Mouse (Mus musculus) gastrocnemius, postnatal 10 days (tissue): Measurements from ENCODE around the gene Lpar6. TPM values are rescaled to one million over a fixed set of nuclear protein-coding genes. Genes with fewer than 3 reads are reported as not detected.

ENCODE experiments used
- DNase-seq: peaks from one replicate; pipeline ENCODE4 v3.0.0; 2021; ENCODE audit warnings: mixed read lengths
- long read RNA-seq, 2 experiments: library from polyadenylated mRNA; stranded (forward); transcript quantifications; one replicate each; pipeline ENCODE4 v2.0.0; 2021
- total RNA-seq, 2 experiments: library from RNA; stranded (reverse); gene quantifications; 2 replicates each; pipeline ENCODE4 v1.2.3; 2021

Gene Lpar6
- total RNA-seq: 1 to 10 TPM; 3.0 to 3.1 TPM
- long read RNA-seq, experiment 1, full-length matches to known transcripts: 8 of 8 reads
- long read RNA-seq, experiment 1, partial matches to known transcripts: 0 of 8 reads
- long read RNA-seq, experiment 1, other reads (novel, unspliced or antisense): 0 of 8 reads
- long read RNA-seq, experiment 2, full-length matches to known transcripts: 12 of 12 reads
- long read RNA-seq, experiment 2, partial matches to known transcripts: 0 of 12 reads
- long read RNA-seq, experiment 2, other reads (novel, unspliced or antisense): 0 of 12 reads

DNA sequence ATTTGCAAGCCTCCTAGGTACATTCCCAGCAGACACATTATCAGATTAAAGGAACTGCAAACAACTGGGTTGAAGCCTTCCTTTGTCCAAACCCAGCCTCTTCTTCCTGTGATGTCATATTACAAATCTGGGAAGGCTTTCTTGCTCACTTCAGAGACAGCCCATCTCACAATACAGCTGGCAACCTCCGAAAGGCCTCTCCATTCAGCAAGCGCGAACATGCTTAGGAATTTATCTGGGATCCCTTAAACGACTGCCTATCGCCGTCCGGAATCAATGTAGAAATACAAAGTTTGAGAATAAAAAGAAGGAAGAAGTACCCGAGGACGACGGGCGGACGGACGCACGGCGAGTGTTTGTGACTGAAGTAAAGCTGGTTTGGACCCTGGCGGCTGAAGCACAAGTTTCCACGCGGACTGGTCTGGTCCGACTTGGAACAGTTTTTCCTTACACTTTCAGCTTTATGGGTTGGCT lies at the start of gene Lpar6:
Lpar6 (plus strand) TSS at position 48 of the 474 bp plus-strand sequence.
- DNase-seq: peak; percentile 15

DNA sequence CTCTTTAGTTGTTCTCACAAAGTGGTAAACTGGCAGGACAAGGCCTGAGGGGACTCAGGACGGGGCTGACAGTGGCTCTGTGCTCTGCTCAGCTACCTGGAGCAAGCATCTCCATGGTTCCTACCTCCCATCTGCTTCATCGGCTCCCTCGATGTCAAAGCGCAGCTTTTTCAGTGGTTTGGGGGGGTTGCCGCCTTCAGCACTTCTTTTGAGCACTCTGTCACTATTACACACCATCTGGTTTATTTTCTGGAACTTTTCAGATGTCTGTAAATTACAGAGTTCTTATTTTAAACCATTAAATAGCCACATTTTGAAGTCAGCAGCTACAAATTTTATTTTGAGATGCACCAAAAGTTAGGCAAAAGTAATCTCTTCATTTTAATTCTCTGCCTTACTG lies 38.6 kb upstream of the Lpar6 start:
- no peak for DNase-seq

DNA sequence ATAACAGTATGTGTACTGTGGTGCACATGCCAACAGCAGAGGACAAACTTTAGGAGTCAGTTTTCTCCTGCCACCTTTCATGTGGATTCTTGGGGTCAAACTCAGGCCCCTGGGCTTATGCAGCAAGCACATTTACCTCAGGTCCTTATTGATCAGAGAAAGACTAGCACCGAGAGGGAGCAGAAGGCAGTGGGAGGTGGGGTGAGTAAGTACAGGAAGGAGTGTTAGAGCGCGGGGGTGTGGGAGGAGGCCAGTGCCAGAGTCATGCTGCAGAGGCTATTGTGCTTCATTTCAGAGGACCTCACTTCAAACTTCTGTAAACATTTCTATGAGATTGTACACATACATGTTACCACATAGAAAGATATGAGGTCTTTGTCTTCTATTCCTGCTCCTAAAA lies 36.2 kb upstream of the Lpar6 start:
- no peak for DNase-seq

DNA sequence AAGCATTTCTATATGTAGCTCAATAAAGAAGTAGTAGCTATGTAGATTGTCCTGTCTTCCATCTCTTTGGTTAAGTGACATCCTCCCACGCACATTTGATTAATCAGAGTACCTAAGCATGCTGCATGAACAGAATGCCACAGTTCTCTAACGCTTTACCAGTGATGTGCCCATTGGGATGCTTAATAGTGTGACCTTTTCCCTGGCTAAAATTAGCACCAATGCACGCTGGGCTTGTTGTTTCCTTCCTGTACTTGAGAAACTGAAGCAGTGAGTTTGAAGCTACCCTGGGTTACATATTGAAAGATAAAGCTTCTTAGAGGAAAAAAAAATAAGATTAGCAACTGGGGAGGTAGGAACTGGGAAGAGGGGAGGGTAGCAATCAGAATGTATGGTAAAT lies 33.7 kb upstream of the Lpar6 start:
- no peak for DNase-seq

DNA sequence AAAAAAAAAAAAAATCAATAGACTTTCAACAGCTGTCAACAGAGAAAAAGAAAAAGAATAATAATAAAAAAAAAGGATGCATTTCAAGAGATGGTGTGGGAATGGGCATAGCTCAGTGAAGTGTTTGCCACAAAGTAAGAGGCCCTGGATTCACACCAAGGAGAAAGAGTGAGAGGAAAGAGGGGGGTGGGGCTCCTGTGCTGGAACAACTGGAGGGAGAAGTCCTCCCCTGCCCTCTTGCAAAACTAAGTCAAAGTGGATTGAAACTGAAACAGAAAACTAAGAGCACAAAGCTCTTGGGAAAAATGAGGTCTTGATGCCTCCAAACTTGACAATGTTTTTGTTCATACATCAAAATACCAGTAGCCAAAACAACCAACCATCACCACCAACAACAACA lies 28.4 kb upstream of the Lpar6 start:
- DNase-seq: no peak

DNA sequence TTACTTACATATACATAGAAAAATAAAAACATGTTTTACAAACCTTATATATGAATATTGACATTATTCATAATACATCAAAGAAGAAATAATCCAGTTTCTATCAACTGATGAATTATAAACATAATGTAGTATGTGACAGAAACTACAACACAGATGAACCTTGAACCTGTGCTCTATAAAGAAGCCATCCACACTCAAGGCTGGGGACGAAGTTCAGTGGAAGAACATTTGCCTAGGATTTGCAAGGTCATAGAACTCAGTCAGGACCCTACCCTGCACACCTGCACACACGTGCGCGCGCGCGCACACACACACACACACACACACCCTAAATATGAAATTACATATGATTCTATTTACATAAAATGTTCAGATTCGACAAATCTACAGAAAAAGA lies 27.5 kb upstream of the Lpar6 start:
- DNase-seq: no peak

DNA sequence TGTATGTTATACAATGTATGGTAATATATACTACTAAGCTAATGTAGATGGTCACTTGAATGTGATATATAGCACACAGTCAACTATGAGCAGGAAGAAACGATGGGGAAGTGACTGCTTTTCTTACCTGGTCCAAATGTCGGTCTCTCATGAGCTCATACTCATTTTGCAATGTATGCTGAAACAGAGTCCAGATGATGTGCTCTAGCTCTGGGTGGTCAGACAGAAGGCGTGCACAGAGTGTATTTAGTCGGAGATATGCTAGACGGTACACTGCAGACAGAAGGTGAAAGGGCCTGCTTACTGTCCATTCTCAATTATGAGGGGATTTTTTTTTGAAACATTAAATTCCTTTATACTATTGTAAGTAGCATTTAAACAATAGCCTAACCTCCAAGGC lies 26.2 kb upstream of the Lpar6 start:
- DNase-seq: no peak

DNA sequence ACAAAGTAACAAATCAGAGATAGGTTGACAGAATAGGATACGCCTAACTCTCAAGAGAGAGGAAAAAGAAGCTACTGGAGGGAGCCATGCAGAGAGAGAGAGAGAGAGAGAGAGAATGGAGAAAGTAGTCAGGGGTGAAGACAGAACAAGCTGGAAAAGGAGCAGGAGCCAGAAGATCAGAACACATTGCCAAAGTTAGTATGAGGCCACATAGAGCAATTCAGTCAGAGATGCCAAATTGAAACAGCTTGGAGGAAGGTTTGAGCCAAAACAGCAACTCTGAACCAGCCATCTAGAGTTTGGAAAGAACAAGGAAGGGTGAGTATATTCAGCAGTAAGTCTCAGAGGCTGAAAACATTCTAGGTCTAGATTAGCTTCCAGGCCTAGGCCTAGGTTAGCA lies 20.6 kb upstream of the Lpar6 start:
- DNase-seq: no peak

DNA sequence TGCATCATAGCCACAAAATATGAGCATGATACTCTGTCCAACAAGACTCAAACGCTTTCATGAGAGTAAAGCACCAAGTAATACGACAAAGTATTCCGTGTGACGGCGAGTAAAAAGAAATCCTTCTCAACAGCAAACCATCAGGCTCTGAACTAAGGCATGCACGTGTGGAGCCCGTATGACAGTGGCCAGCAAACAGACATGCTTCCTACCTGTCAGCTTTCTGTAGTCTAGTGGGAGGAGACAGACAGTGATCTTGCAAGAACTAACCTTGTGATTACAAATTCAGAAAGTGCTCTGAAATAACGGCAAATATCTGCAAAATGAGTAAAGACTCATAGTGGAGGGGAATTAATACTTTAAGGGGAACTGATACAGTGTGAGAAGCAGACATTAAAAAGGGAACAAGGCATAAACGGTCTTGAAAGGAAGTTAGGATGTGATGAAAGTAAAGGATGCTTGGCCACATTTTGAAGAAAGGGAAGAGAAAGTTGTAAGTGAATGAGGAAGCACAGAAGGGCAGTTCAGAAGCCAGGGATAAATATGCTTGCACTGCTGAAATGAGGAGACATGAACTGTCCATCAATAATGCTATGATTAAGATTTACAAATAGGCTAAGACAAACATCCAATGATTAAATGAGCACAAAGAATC lies 15.3 kb upstream of the Lpar6 start:
- DNase-seq: no peak

DNA sequence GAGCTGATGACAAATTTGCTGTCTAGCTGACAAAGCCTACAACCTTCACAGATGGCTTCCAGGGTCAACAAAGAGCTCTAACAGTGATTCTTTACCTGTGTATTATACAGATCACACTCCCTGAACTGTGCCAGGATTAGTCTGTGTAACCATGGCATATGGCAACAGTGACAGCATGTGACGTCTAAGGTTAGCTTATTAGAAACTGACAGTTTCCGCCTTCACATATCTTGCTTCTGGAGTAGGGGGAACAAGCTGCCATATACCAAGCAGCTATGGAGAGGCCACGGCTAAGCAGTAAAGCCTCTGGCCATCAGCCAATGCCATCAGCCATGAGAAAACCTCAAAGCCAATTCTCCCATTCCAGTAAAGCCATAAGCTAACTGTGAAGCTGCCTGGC lies 11.3 kb upstream of the Lpar6 start:
- no peak for DNase-seq

DNA sequence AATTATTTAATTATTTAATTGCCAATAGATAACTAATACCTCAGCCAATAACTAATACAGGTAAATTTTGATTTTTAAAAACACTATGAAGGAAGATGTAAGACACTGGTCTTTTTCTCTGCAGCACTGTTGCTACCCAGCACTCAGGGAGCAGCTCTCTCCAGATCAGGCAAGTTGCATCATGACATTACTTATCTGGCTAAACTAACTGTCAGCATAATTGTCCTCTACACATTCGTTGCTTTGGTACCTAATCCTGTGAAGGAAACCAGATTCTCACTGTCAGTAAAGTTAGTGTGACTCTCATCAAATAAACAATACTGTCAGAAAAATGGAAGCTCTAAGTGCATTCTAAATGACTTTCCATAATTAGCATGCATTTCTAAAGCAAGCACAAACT lies 10.8 kb upstream of the Lpar6 start:
- no peak for DNase-seq

DNA sequence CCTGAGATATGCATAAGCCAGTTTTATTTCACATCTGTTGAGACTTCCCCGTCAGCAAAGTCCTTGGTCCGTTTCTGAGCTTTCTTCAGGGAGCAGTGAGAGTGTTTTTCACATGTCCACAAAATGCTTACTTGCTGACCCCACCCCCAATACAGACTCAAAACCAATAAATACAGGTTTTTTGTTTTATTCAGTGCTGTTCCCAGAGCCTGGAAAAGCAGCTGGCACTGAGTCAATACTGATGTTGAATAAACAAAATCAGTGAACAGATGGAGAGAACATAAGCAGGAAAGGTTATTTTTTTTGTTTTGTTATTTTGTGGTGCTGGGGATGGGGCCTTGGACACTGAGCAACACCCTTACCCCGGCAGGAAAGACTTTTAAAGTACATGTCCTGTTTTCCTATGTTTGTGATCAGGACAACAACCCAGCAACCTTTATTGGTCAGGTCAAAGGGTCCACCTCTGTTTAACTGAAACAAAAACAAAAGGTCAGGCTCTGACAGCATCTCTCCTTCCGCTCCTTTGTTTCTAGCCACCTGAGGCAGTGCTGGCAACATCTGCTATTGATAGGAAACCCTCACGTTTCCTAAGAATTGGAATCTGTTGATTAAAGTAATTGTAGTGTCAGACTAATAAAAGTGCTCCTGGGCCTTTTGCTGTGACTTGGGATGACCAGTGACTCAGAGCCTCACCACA lies 6.3 kb upstream of the Lpar6 start:
- no peak for DNase-seq

DNA sequence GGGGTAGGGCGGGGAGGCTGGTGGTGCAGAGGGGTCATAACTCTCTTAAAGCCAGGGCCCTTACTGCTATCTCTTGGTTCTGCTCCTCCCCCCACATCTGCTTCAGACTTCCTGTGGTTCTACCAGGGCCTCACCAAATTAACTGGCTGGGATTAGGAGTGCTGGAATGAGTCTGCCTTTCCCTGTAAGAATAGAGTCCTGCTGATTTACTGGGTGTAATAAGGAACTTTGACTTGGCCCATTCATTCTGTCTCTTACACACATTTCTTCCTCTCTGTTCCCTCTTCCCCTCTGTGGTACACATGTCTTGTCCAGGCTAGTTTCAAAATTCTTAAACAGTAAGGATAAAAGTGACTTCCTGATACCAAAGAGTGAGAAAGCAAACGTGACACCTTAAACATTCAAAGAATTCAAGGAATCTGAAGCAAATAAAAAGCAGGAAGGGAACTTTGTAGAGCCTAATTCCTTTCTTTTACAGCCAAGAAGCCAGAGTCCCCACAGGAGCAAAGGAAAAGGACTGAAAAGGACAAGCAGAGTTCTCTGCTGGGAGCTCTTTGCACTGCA lies 3.1 kb upstream of the Lpar6 start:
- no peak for DNase-seq

DNA sequence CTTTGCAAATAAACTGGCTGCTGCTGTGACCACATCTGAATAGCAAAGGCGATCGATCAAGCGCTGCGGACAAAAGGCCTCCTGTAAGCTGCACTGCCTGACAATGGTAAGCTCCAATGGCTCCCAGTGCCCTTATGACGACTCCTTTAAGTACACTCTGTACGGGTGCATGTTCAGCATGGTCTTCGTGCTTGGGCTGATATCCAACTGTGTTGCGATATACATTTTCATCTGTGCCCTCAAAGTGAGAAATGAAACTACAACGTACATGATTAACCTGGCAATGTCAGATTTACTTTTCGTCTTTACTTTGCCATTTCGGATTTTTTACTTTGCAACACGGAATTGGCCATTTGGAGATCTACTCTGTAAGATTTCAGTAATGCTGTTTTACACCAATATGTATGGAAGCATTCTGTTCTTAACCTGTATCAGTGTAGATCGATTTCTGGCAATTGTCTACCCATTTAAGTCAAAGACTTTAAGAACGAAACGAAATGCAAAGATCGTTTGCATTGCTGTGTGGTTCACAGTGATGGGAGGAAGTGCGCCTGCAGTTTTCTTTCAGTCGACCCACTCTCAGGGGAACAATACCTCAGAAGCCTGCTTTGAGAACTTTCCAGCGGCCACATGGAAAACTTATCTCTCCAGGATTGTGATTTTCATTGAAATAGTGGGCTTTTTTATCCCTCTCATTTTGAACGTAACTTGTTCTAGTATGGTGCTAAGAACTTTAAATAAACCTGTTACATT lies 979 bp downstream of the Lpar6 start:
- no peak for DNase-seq

DNA sequence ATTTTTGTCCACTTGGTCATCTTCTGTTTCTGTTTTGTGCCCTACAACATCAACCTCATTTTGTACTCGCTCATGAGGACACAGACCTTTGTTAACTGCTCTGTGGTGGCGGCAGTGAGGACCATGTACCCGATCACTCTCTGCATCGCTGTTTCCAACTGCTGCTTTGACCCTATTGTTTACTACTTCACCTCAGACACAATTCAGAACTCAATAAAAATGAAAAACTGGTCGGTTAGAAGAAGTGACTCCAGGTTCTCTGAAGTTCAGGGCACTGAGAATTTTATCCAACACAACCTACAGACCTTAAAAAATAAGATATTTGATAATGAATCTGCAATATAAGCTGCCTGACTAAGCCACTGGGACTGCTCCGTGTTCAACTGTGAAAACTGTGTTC lies 1.6 kb downstream of the Lpar6 start:
- no peak for DNase-seq

DNA sequence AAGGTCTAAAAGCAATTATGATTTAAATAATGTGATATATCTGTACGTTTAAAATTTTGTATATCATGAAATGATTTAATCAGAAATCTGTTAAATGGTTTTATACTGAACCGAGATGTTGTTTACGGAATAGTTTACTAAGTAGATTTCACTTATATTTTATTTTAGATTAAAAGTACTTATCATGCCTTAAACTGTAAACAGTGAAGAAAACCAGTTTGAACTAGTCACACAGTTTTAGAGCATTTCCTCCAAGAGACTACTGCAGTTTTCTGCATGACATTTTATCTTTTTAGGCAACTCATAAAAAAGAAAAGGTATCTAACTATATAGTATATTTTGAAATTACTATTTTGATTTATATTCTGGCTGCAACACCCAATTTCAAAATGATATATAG lies 2.2 kb downstream of the Lpar6 start:
- DNase-seq: no peak

DNA sequence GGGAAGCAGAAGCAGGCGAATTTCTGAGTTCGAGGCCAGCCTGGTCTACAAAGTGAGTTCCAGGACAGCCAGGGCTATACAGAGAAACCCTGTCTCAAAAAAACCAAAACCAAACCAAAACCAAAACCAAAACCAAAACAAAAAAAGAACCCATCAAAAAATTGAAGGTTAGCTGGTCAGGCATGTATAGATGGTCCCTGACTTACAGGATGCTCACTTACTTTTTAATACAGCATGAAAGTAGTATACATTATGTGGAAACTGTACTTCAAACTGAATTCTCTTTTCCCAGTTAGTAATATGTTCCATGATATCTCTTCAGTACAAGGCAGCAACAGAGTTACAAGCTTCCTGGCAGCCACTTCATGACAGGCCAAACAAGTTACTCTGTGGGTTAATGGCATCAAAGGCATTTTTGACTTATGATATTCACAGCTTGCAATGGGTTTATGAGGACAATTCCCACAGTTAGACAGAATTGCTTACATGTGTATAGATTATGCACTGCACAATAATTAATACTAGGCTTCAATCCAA lies 6.4 kb downstream of the Lpar6 start:
- no peak for DNase-seq

DNA sequence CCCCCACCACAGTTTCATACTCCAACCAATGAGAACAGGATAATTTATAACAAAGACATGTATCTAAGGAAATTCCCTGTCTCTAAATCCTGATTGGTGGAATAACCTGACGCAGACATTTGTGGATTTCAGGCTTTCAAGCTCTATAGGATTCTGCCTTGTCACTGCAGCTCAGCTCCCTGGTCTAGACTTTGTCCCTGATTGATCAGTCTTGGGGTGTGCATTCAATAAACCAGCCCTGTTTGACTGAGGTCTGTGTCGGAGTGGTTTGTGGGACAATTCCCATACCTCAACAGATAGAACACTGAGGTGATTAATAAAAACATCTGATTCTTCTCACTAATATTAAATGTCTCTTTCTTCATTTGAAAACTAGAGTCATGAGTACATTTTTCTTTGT lies 12.4 kb downstream of the Lpar6 start:
- no peak for DNase-seq

DNA sequence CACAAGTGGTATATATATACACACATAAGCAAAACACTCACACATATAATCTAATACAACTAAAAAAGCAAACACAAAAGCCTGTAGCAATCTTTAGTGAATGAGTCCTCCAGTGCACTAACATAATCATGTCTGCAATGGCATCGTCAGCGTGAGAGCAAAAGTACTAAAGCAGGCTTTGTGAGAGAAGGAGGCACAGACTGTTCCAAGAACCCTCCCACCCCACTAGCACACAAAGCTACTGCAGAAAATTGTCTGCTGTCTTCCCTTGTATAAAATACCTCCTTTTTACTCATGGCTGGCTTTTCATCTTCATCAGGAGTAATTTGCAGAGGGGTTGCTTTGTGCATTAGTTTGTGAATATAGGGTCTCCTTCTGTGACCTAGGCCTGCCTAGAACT lies 14.6 kb downstream of the Lpar6 start:
- no peak for DNase-seq

DNA sequence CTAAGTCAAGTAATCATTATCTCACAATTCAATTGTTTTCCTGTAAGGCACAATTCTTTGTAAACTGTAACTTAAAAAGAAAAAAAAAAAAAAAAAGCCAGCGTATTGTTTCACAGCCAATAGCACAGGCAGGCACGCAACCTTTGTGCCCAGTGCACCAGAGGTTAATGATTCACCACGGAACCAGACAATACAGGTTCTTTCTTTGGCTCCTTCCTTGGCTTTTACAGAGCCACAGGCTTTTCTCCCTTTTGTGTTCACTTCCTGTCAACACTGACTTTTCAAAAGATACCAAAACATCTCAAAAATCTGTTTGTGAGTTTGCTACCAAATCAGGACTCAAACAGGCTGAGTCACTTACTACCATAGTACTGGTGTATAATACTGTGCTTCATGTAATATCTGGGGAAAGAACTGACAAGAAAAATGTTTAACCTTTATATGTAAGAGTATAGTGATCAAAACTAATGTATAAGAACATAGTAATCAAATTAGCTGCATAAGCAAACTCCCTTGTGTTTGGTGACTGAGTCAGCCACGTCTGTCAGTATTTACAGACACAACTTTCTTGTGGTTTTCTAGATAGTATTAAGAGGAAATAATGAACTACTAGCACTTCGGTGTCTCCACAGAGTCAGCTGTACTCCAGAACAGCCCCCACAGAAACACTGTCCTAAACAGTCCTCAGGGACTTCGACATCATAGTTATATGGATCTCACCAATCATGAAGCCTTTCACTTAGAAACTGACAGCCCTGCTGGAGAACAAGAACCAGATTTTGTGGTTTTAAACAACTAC lies 16.0 kb downstream of the Lpar6 start:
- DNase-seq: no peak

DNA sequence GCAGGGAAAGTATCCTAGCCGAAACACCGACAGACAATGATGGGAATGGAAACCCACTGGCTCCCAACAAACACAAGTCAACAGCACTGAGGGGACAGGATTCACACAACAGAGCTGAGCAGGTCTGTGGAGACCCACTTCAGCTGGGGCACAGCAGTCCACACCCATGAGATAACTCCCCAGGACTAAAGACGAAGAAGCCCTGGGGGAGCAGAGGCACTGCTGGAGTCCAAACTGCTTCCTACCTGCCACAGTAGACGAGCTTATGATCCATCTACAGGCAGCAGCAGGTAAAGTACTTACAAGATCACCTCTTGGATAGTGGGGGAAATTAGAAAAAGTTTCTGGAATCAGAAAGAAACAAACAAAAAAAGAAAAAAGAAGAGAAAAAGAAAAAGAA lies 16.7 kb downstream of the Lpar6 start:
- no peak for DNase-seq
